Mouse (Mus musculus): Measurements from ENCODE around the gene Myo5c. TPM values are rescaled to one million over a fixed set of nuclear protein-coding genes. Genes with fewer than 3 reads are reported as not detected.
A peak's percentile ranks its signal among the peaks of the same experiment; 100 is the strongest.

Myo5c gene
- 3.9 and 4.1 TPM in 2 replicates for polyA plus RNA-seq (2012; rRNA removed)

GRCm38 (mm10) chr9:75231841-75232746 lies at the start of gene Myo5c:
Gene Myo5c (plus strand): TSS chr9:75232020.
- WGBS: 9% methylated on average over 48 of the region's 48 CpGs
- peak in 1 of 2 experiments; percentile 34 for DNase-seq
- no peak for TF ChIP-seq POLR2A (IDR thresholded peaks at IDR 0.05; ENCODE audit: borderline replicate concordance, insufficient read depth, low read length)
- TF ChIP-seq CTCF (IDR thresholded peaks at IDR 0.05; ENCODE audit: borderline replicate concordance, insufficient read depth, low read depth, low read length): no peak
- H3K4me1 ChIP-seq (ENCODE audit: control insufficient read depth, insufficient read depth, low read length): no peaks in the 10 kb centered on the region
- H3K27ac ChIP-seq (ENCODE audit: insufficient read depth, low read length): no peak within 1 kb of the TSS
- H3K4me3 ChIP-seq (replicated peaks; ENCODE audit: insufficient read depth, low read depth, low read length): peak within 1 kb of the TSS; percentile 25
- no peaks in the 10 kb centered on the region for H3K27me3 ChIP-seq (ENCODE audit: control insufficient read depth, insufficient read depth, low read length)

DNA sequence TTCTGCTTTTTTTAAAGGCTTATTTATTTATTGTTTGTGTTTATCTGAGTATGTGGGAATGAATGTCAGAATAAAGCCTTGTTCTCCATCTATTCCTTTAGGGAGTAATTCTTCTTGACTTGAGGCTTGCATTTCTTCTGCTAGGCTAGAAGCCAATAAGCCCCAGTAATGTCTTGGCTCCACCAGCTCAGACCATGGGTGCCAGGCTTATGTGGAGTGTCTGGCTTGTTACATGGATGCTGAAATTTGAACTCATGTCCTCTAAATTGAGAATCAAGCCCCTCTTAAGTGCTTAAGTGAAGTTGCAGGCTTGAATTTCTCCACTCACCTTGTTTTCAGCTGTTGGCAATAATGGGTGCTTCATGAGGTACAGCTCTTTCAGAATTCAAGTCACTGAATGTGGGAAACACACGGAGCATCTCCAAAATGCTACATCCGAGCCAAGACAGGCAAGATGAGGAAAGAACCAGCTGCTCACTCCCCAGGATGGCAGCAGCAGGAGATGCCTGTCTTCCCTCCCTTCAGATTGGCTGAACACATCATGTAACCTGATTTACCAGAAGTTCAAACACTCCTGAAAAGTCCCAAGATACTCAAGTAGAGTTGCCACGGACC lies 44.1 kb upstream of the Myo5c start:
- no peaks in the 10 kb centered on the region for H3K27me3 ChIP-seq (ENCODE audit: control insufficient read depth, insufficient read depth, low read length)
- H3K4me1 ChIP-seq (ENCODE audit: control insufficient read depth, insufficient read depth, low read length): peaks cover 10% of the 10 kb centered on the region; the same call in 1 of the 2 replicates
- 9% methylated on average over 3 of the region's 3 CpGs for WGBS
- peak overlapping the region; percentile 44; the same call in 1 of the 2 replicates for H3K27ac ChIP-seq (ENCODE audit: insufficient read depth, low read length)
- no peak overlapping the region for H3K4me3 ChIP-seq (replicated peaks; ENCODE audit: insufficient read depth, low read depth, low read length)
- DNase-seq: peak; percentile 59 to 80
- no peak for TF ChIP-seq POLR2A (IDR thresholded peaks at IDR 0.05; ENCODE audit: borderline replicate concordance, insufficient read depth, low read length)
- TF ChIP-seq CTCF (IDR thresholded peaks at IDR 0.05; ENCODE audit: borderline replicate concordance, insufficient read depth, low read depth, low read length): no peak

GRCm38 (mm10) chr9:75193858-75194257 lies 38.0 kb upstream of the Myo5c start:
- no peaks in the 10 kb centered on the region for H3K27me3 ChIP-seq (ENCODE audit: control insufficient read depth, insufficient read depth, low read length)
- peak overlapping the region; percentile 12; the same call in 1 of the 2 replicates for H3K27ac ChIP-seq (ENCODE audit: insufficient read depth, low read length)
- no peak overlapping the region for H3K4me3 ChIP-seq (replicated peaks; ENCODE audit: insufficient read depth, low read depth, low read length)
- TF ChIP-seq POLR2A (IDR thresholded peaks at IDR 0.05; ENCODE audit: borderline replicate concordance, insufficient read depth, low read length) (no peak), CTCF (IDR thresholded peaks at IDR 0.05; ENCODE audit: borderline replicate concordance, insufficient read depth, low read depth, low read length) (no peak)
- peaks cover 11% of the 10 kb centered on the region for H3K4me1 ChIP-seq (ENCODE audit: control insufficient read depth, insufficient read depth, low read length)
- 10% methylated on average over 4 of the region's 4 CpGs for WGBS
- DNase-seq: peak in 1 of 2 experiments; percentile 29

DNA sequence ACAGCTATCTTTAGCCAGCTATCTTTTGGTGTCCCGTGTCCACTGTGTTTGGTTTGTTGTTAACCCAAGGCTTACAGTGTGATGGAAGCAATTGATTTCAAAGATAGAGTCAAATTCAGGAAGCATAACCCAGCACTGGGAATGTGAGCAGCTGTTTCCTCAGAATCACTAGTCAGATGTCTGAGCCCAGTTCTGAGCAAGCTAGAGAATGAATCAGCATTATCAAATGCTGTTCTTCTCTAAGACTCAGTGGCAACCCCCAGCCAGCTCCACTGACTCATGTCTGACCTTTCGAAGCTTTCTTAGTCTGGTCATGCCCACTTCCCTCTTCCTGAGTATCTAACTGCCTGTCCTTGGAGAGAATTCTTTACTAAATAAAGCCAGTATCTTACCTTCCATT lies 35.5 kb upstream of the Myo5c start:
- H3K27me3 ChIP-seq (ENCODE audit: control insufficient read depth, insufficient read depth, low read length): no peaks in the 10 kb centered on the region
- 35% methylated on average over 2 of the region's 2 CpGs for WGBS
- peaks cover 11% of the 10 kb centered on the region for H3K4me1 ChIP-seq (ENCODE audit: control insufficient read depth, insufficient read depth, low read length)
- H3K4me3 ChIP-seq (replicated peaks; ENCODE audit: insufficient read depth, low read depth, low read length): no peak overlapping the region
- TF ChIP-seq POLR2A (IDR thresholded peaks at IDR 0.05; ENCODE audit: borderline replicate concordance, insufficient read depth, low read length): no peak
- no peak for TF ChIP-seq CTCF (IDR thresholded peaks at IDR 0.05; ENCODE audit: borderline replicate concordance, insufficient read depth, low read depth, low read length)
- DNase-seq: peak in 1 of 2 experiments; percentile 59
- no peak overlapping the region for H3K27ac ChIP-seq (ENCODE audit: insufficient read depth, low read length)

GRCm38 (mm10) chr9:75197297-75197696 lies 34.5 kb upstream of the Myo5c start:
- H3K27me3 ChIP-seq (ENCODE audit: control insufficient read depth, insufficient read depth, low read length): no peaks in the 10 kb centered on the region
- 7% methylated on average over 6 of the region's 6 CpGs for WGBS
- peaks cover 11% of the 10 kb centered on the region for H3K4me1 ChIP-seq (ENCODE audit: control insufficient read depth, insufficient read depth, low read length)
- H3K4me3 ChIP-seq (replicated peaks; ENCODE audit: insufficient read depth, low read depth, low read length): no peak overlapping the region
- TF ChIP-seq POLR2A (IDR thresholded peaks at IDR 0.05; ENCODE audit: borderline replicate concordance, insufficient read depth, low read length) (peak; percentile 22; the same call in 1 of the 2 replicates), CTCF (IDR thresholded peaks at IDR 0.05; ENCODE audit: borderline replicate concordance, insufficient read depth, low read depth, low read length) (peak; percentile 88)
- DNase-seq: peak; percentile 83 to 90
- H3K27ac ChIP-seq (ENCODE audit: insufficient read depth, low read length): no peak overlapping the region; the same call in 1 of the 2 replicates

DNA sequence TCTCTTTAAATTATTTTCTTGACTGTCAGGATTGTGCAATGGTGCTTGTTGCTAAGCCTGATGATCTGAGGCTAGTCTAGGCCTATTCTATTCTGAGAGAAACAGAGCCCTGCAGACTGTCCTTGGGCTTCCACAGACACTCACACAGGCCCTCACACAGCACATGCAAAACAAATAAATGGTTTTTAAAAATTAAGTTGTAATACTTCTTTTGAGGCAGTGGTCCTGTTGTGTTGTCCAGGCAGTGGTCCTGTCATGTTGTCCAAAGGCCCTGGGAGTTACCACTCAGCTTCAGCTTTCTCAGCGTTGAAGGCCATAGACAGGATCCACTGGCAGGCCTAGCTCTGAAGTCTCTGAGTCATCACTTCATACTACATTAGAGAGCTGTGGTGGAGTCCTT lies 30.3 kb upstream of the Myo5c start:
- 96% methylated on average over 1 of the region's 1 CpGs for WGBS
- no peak for DNase-seq
- TF ChIP-seq CTCF (IDR thresholded peaks at IDR 0.05; ENCODE audit: borderline replicate concordance, insufficient read depth, low read depth, low read length) (no peak), POLR2A (IDR thresholded peaks at IDR 0.05; ENCODE audit: borderline replicate concordance, insufficient read depth, low read length) (no peak)
- no peaks in the 10 kb centered on the region for H3K27me3 ChIP-seq (ENCODE audit: control insufficient read depth, insufficient read depth, low read length)
- H3K27ac ChIP-seq (ENCODE audit: insufficient read depth, low read length): no peak overlapping the region
- peaks cover 4% of the 10 kb centered on the region for H3K4me1 ChIP-seq (ENCODE audit: control insufficient read depth, insufficient read depth, low read length)
- no peak overlapping the region for H3K4me3 ChIP-seq (replicated peaks; ENCODE audit: insufficient read depth, low read depth, low read length)

- H3K4me1 ChIP-seq (ENCODE audit: control insufficient read depth, insufficient read depth, low read length): peaks cover 2% of the 10 kb centered on the region
- no peak for DNase-seq
- WGBS: 97% methylated on average over 2 of the region's 2 CpGs
- no peak overlapping the region for H3K27ac ChIP-seq (ENCODE audit: insufficient read depth, low read length)
- no peaks in the 10 kb centered on the region for H3K27me3 ChIP-seq (ENCODE audit: control insufficient read depth, insufficient read depth, low read length)
- TF ChIP-seq CTCF (IDR thresholded peaks at IDR 0.05; ENCODE audit: borderline replicate concordance, insufficient read depth, low read depth, low read length): no peak
- no peak for TF ChIP-seq POLR2A (IDR thresholded peaks at IDR 0.05; ENCODE audit: borderline replicate concordance, insufficient read depth, low read length)
- H3K4me3 ChIP-seq (replicated peaks; ENCODE audit: insufficient read depth, low read depth, low read length): no peak overlapping the region
Observed at GRCm38 (mm10) chr9:75202036-75202435, 29.8 kb upstream of the Myo5c start.

Measured in cerebellum, adult 2 months (tissue).